In the genomic region with DNA sequence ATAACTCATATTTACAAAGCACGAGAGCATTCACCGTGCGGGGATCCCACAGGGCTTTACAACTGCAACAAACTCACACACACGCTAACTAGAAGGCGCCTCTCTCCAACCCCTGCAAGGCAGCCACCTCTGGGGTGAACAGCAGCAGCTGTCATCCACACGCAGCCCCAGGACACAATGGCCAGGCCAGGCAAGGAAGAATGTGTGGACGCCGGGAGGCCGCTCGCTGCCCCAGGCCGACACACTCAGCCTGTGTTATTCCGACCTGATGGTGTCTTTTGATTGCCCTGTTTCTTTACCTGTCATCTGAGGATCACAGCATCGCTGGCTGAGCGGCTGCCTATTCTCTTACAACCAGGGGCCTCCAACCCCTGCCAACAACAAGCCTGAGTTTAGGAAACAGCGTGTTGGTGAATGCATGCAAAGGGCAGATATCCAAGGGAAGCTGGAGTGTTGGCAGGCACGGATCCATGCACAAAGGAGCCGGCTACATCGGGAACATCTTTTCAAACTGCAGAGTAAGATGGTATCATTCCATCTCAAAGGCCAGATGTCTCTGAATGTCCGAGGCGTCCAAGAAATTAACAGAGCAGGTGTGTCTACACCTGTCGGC, we compare ENCODE assay signal across 16 mouse cellular contexts. TPM values are rescaled to one million over a fixed set of nuclear protein-coding genes. Genes with fewer than 3 reads are reported as not detected.
DNase-seq lines count a peak whose midpoint lies in the region; ATAC-seq lines count a peak whose summit lies in the region.
"Had no signal": no experiment of that assay in that cellular context is flagged by ENCODE, and none has a peak within 500 bp of the region (broad histone marks: within the 10 kb centered on the region; RNA-seq: fewer than 3 reads in every experiment).

No protein-coding gene starts in this region.

- peak overlapping the region; percentile 27; the same call in 1 of the 2 replicates for H3K9ac ChIP-seq in hindbrain, embryonic 12.5 days
- no peak overlapping the region for H3K9ac ChIP-seq in midbrain, embryonic 15.5 days
- H3K9ac ChIP-seq: intestine, embryonic 15.5 days had no signal

- peaks cover 18% of the 10 kb centered on the region for H3K4me1 ChIP-seq in heart, embryonic 10.5 days
- H3K4me1 ChIP-seq in hindbrain, embryonic 12.5 days, result peaks cover 11% of the 10 kb centered on the region
- H3K4me1 ChIP-seq in midbrain, embryonic 15.5 days, result peaks cover 17% of the 10 kb centered on the region

- peak overlapping the region; percentile 17; the same call in 1 of the 2 replicates for H3K27ac ChIP-seq in heart, embryonic 10.5 days
- no peak overlapping the region for H3K27ac ChIP-seq in hindbrain, embryonic 12.5 days
- H3K27ac ChIP-seq in midbrain, embryonic 15.5 days, result peak overlapping the region; percentile 34; the same call in 1 of the 2 replicates
- H3K27ac ChIP-seq: intestine, embryonic 15.5 days had no signal

- H3K27me3 ChIP-seq in heart, embryonic 10.5 days (ENCODE audit: insufficient read depth, poor library complexity, severe bottlenecking), result peaks cover 6% of the 10 kb centered on the region
- 0 out of 2 replicates have a peak, but pooled peaks cover 2% of the 10 kb centered on the region for H3K27me3 ChIP-seq in hindbrain, embryonic 12.5 days
- H3K27me3 ChIP-seq in midbrain, embryonic 15.5 days (replicated peaks), result no peaks in the 10 kb centered on the region
- H3K27me3 ChIP-seq: intestine, embryonic 15.5 days had no signal

- DNase-seq in heart, embryonic 10.5 days (ENCODE audit: low spot score), result no peak
- DNase-seq in heart, adult 8-10 months (ENCODE audit: low spot score), result no peak
- peak; percentile 27 for DNase-seq in embryo, embryonic 10.5 days (ENCODE audit: low spot score)
- no peak for DNase-seq in spleen, postnatal 4 days (ENCODE audit: low spot score in 2 of 2)
- DNase-seq in lung, postnatal 36 days, result no peak
- no peak for DNase-seq in gastrocnemius, adult 18-20 months (ENCODE audit: low spot score)
- DNase-seq: cerebellum, adult 2 months; layer of hippocampus, adult 9-11 months; left cerebral cortex, postnatal 4 days; lung, adult 18-20 months; spleen, adult 18-20 months had no signal

- H3K9me3 ChIP-seq in heart, embryonic 10.5 days, result no peaks in the 10 kb centered on the region
- H3K9me3 ChIP-seq in hindbrain, embryonic 12.5 days (replicated peaks), result no peaks in the 10 kb centered on the region
- H3K9me3 ChIP-seq in midbrain, embryonic 15.5 days, result no peaks in the 10 kb centered on the region
- H3K9me3 ChIP-seq: intestine, embryonic 15.5 days had no signal

- 66% methylated on average over 21 of the region's 21 CpGs for WGBS in heart, embryonic 10.5 days
- WGBS in hindbrain, embryonic 12.5 days, result 42% methylated on average over 21 of the region's 21 CpGs
- 36% methylated on average over 21 of the region's 21 CpGs for WGBS in midbrain, embryonic 15.5 days

- ATAC-seq in hindbrain, embryonic 12.5 days (ENCODE audit: low FRiP score), result no peak; the same call in 1 of the 2 replicates
- peak; percentile 51 for ATAC-seq in midbrain, embryonic 15.5 days (replicated peaks)
- ATAC-seq: intestine, embryonic 15.5 days had no signal

- 0 out of 2 replicates have a peak overlapping the region, but pooled peaks have one; percentile 9 for H3K4me2 ChIP-seq in hindbrain, embryonic 12.5 days (replicated peaks)
- no peak overlapping the region for H3K4me2 ChIP-seq in midbrain, embryonic 15.5 days
- H3K4me2 ChIP-seq: heart, embryonic 11.5 days; intestine, embryonic 15.5 days had no signal

- no peaks in the 10 kb centered on the region for H3K36me3 ChIP-seq in heart, embryonic 10.5 days
- no peaks in the 10 kb centered on the region for H3K36me3 ChIP-seq in hindbrain, embryonic 12.5 days
- H3K36me3 ChIP-seq in midbrain, embryonic 15.5 days (replicated peaks), result no peaks in the 10 kb centered on the region
- H3K36me3 ChIP-seq: intestine, embryonic 15.5 days had no signal

- H3K4me3 ChIP-seq in heart, embryonic 10.5 days, result no peak overlapping the region
- no peak overlapping the region for H3K4me3 ChIP-seq in hindbrain, embryonic 12.5 days
- H3K4me3 ChIP-seq in midbrain, embryonic 15.5 days, result no peak overlapping the region
- H3K4me3 ChIP-seq: intestine, embryonic 15.5 days had no signal

RNA-seq across cellular contexts. Expression of gene Habp2, which starts 39.4 kb away (rescaled TPM):
- 0.87 and 19.6 TPM in 2 replicates for polyA plus RNA-seq in heart, embryonic 10.5 days (2016; fragmentation: Nextera tagmentation; extraction: Ambion mirVana)
- not detected for total RNA-seq in heart, adult 8-10 months (2022)
- 0.08 TPM in 1 of 2 replicates, not detected in the other for polyA plus RNA-seq in hindbrain, embryonic 12.5 days (2016; fragmentation: Nextera tagmentation; extraction: Ambion mirVana)
- polyA plus RNA-seq in midbrain, embryonic 15.5 days (2015; fragmentation: Nextera tagmentation; extraction: Ambion mirVana), result 0.10 and 0.20 TPM in 2 replicates
- not detected for total RNA-seq in gastrocnemius, adult 18-20 months (2021)
- total RNA-seq: left cerebral cortex, postnatal 4 days; megakaryocyte-erythroid progenitor cell, adult 5-6 weeks had no signal
- polyA plus RNA-seq: cerebellum, adult 2 months had no signal
